Mouse (Mus musculus) liver, postnatal 0 days (tissue): ENCODE data around the gene Zfp462.

Experiments used
- CTCF ChIP-seq: sonication (generic); IDR thresholded peaks from 2 replicates; pipeline ENCODE4 v1.5.1; 2016; ENCODE audit warnings: antibody characterized with exemption, low read depth
- EP300 ChIP-seq: IDR thresholded peaks from 2 replicates; pipeline ENCODE4 v1.6.1; 2016; ENCODE audit warnings: antibody characterized with exemption, low read depth, mild to moderate bottlenecking

- TF ChIP-seq CTCF (no peak), EP300 (no peak)
Measured at GRCm38 (mm10) chr4:54947056-54947990, 2.5 kb downstream of the Zfp462 start.
